Mouse (Mus musculus): ENCODE measurements at regions not wholly inside any gene's neighbourhood (a gene's known extent, or its start where the extent isn't known, plus 50 kb on each side); places are given as distances from the start of the nearest gene placed in this dataset.

DNA sequence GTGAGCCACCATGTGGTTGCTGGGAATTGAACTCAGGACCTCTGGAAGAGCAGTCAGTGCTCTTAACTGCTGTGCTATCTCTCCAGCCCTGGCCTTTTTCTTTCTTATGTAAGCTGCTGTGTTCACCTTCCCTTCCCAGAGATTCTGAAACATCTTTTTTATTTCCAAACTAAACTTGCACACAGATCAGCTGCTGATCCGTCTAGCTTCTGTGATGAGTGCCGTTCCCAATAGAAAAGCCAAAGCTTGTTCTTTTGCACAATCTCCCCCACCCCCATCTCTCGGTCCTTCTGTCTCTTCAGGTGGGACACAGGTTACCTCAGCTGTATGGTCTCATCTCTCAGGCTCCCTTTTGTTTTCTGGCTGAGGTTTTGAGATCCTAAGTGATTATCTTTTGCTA lies 191.9 kb downstream of the Tcp10c start:
- TF ChIP-seq CTCF (IDR thresholded peaks at IDR 0.05; ENCODE audit: low read depth, low read length) (no peak), POLR2A (IDR thresholded peaks at IDR 0.05; ENCODE audit: extremely low read depth, insufficient read depth, low read length) (no peak)
